Mouse (Mus musculus) neural tube, embryonic 10.5 days (tissue): ENCODE results near the gene Crabp2.
A peak's percentile ranks its signal among the peaks of the same experiment; 100 is the strongest.

Experiments
- DNase-seq: peaks from one replicate; pipeline ENCODE4 v3.0.0-alpha.2; 2017; ENCODE audit warnings: low spot score; ENCODE audit errors: extremely low spot score

The Crabp2 gene

GRCm38 (mm10) chr3:87924996-87925395 lies 23.5 kb upstream of the Crabp2 start:
- DNase-seq, result no peak

- DNase-seq, result no peak
Observed at GRCm38 (mm10) chr3:87927452-87927851, 21.0 kb upstream of the Crabp2 start.

GRCm38 (mm10) chr3:87929341-87930077 lies 19.0 kb upstream of the Crabp2 start:
- DNase-seq, result no peak

- DNase-seq, result peak; percentile 97
Observed at GRCm38 (mm10) chr3:87930078-87930795, 18.2 kb upstream of the Crabp2 start, which contains the start of the genes Isg20l2 and Rrnad1. Gene Isg20l2 (plus strand): TSS chr3:87930314. Gene Rrnad1 (minus strand): TSS chr3:87930717.

GRCm38 (mm10) chr3:87934026-87934425 lies 14.4 kb upstream of the Crabp2 start:
- DNase-seq, result no peak

GRCm38 (mm10) chr3:87934501-87934900 lies 14.0 kb upstream of the Crabp2 start:
- DNase-seq, result no peak

GRCm38 (mm10) chr3:87935201-87935600 lies 13.3 kb upstream of the Crabp2 start:
- DNase-seq, result no peak

GRCm38 (mm10) chr3:87935776-87936175 lies 12.7 kb upstream of the Crabp2 start:
- DNase-seq, result peak; percentile 86

GRCm38 (mm10) chr3:87940611-87941010 lies 7.9 kb upstream of the Crabp2 start:
- no peak for DNase-seq

- no peak for DNase-seq
Observed at GRCm38 (mm10) chr3:87942471-87942870, 6.0 kb upstream of the Crabp2 start.

- no peak for DNase-seq
Observed at GRCm38 (mm10) chr3:87943586-87943985, 4.9 kb upstream of the Crabp2 start.

GRCm38 (mm10) chr3:87944838-87945600 lies 3.4 kb upstream of the Crabp2 start:
- peak; percentile 44 for DNase-seq

GRCm38 (mm10) chr3:87945781-87946540 lies 2.5 kb upstream of the Crabp2 start:
- DNase-seq, result peak; percentile 64

- no peak for DNase-seq
Observed at GRCm38 (mm10) chr3:87946541-87946860, 2.0 kb upstream of the Crabp2 start.

GRCm38 (mm10) chr3:87947056-87947810 lies 1.2 kb upstream of the Crabp2 start:
- DNase-seq, result peak; percentile 78

- DNase-seq, result peak; percentile 86
Observed at GRCm38 (mm10) chr3:87947811-87948199, 661 bp upstream of the Crabp2 start.

- DNase-seq, result peak; percentile 55
Observed at GRCm38 (mm10) chr3:87949266-87949954, 944 bp downstream of the Crabp2 start.

GRCm38 (mm10) chr3:87949955-87950515 lies 1.6 kb downstream of the Crabp2 start:
- DNase-seq, result peak; percentile 61

GRCm38 (mm10) chr3:87951946-87952345 lies 3.5 kb downstream of the Crabp2 start:
- DNase-seq, result no peak

GRCm38 (mm10) chr3:87952440-87952839 lies 4.0 kb downstream of the Crabp2 start:
- peak; percentile 45 for DNase-seq
